22 mouse cellular contexts compared by ENCODE assay signal in the genomic region with DNA sequence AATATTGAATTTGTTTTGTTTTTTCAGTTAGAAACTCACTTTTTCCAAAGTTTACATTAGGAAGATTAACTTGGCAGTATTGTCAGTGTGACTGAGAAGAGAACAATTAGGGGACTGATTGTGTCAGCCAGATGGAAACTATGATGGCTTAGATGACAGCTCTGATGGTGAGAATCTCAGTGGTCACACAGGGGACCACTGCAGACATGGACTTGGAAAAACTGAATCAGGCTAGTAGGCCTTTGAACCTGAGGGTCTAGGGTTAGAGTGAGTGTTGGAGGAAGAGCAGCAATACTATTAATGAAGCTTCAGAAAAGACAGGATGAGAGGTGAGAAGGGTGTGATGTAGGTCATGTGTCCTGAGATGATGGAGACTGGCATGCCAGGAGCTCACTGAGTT.
DNase-seq lines count a peak whose midpoint lies in the region; ATAC-seq and TF ChIP-seq lines count a peak whose summit lies in the region.
"Had no signal": no experiment of that assay in that cellular context is flagged by ENCODE, and none has a peak within 500 bp of the region (broad histone marks: within the 10 kb centered on the region; RNA-seq: fewer than 3 reads in every experiment).

No protein-coding gene starts in this region.

- no peaks in the 10 kb centered on the region for H3K36me3 ChIP-seq in heart, embryonic 12.5 days
- no peaks in the 10 kb centered on the region for H3K36me3 ChIP-seq in lung, embryonic 14.5 days (ENCODE audit: insufficient read depth)
- no peaks in the 10 kb centered on the region for H3K36me3 ChIP-seq in heart, embryonic 16.5 days (ENCODE audit: control insufficient read depth, insufficient read depth)
- H3K36me3 ChIP-seq: embryonic facial prominence, embryonic 13.5 days; forebrain, embryonic 12.5 days; hindbrain, embryonic 15.5 days had no signal

- H3K4me1 ChIP-seq in heart, embryonic 12.5 days (replicated peaks): peaks cover 14% of the 10 kb centered on the region; the same call in 1 of the 2 replicates
- no peaks in the 10 kb centered on the region for H3K4me1 ChIP-seq in lung, embryonic 14.5 days (ENCODE audit: insufficient read depth)
- H3K4me1 ChIP-seq in heart, embryonic 16.5 days (ENCODE audit: control insufficient read depth, insufficient read depth, low read length): peaks cover 10% of the 10 kb centered on the region
- H3K4me1 ChIP-seq: embryonic facial prominence, embryonic 13.5 days; forebrain, embryonic 12.5 days; hindbrain, embryonic 15.5 days had no signal

- DNase-seq in heart, adult 11 months: peak; percentile 83
- DNase-seq in heart, postnatal 36 days: no peak
- no peak for DNase-seq in heart, postnatal 25 days (ENCODE audit: low spot score)
- DNase-seq in lung, embryonic 14.5 days: no peak
- no peak for DNase-seq in lung, postnatal 25 days (ENCODE audit: low spot score)
- DNase-seq in urinary bladder, postnatal 10 days (ENCODE audit: low spot score): no peak
- DNase-seq: adrenal gland, postnatal 14 days; B cell, adult 2 months; cerebellum, adult 11-12 months; cerebellum, adult 9-10 months; cerebellum, postnatal 25 days; gastrocnemius, postnatal 14 days; kidney, adult 2 months had no signal

- intact Hi-C loops in heart, postnatal 36 days (cut with DNase I): no loop called here
- intact Hi-C loops in heart, postnatal 25 days (cut with DNase I): no loop called here

- H3K27me3 ChIP-seq in heart, embryonic 12.5 days (replicated peaks): no peaks in the 10 kb centered on the region
- H3K27me3 ChIP-seq in lung, embryonic 14.5 days (ENCODE audit: insufficient read depth, low read length): no peaks in the 10 kb centered on the region
- H3K27me3 ChIP-seq in heart, embryonic 16.5 days (ENCODE audit: control insufficient read depth, insufficient read depth, low read length): no peaks in the 10 kb centered on the region
- H3K27me3 ChIP-seq: embryonic facial prominence, embryonic 13.5 days; forebrain, embryonic 12.5 days; hindbrain, embryonic 15.5 days; Patski had no signal

- no peak overlapping the region for H3K4me3 ChIP-seq in heart, embryonic 12.5 days
- H3K4me3 ChIP-seq in lung, embryonic 14.5 days (ENCODE audit: low read depth, low read length): no peak overlapping the region
- H3K4me3 ChIP-seq in heart, embryonic 16.5 days (ENCODE audit: low read length): no peak overlapping the region
- H3K4me3 ChIP-seq: embryonic facial prominence, embryonic 13.5 days; forebrain, embryonic 12.5 days; hindbrain, embryonic 15.5 days had no signal

- TF ChIP-seq CTCF in lung, embryonic 14.5 days (IDR thresholded peaks at IDR 0.05; ENCODE audit: low read depth): no peak

- H3K9ac ChIP-seq in heart, embryonic 12.5 days: no peak overlapping the region
- no peak overlapping the region for H3K9ac ChIP-seq in lung, embryonic 14.5 days
- no peak overlapping the region for H3K9ac ChIP-seq in heart, embryonic 16.5 days (ENCODE audit: low read length)
- H3K9ac ChIP-seq: embryonic facial prominence, embryonic 13.5 days; forebrain, embryonic 12.5 days; hindbrain, embryonic 15.5 days had no signal

- peak; percentile 33; the same call in 1 of the 2 replicates for ATAC-seq in heart, embryonic 12.5 days (ENCODE audit: insufficient number of reproducible peaks, low FRiP score)
- ATAC-seq in lung, embryonic 14.5 days (ENCODE audit: insufficient read depth): 0 out of 2 replicates have a peak, but pooled peaks have one; percentile 6
- peak; percentile 6; the same call in 1 of the 2 replicates for ATAC-seq in heart, embryonic 16.5 days (replicated peaks; ENCODE audit: extremely low read depth, insufficient read depth, low FRiP score)
- ATAC-seq: activated CD4-positive, CD25-positive, alpha-beta regulatory T cell, adult 4 months; forebrain, embryonic 16.5 days; intestine, embryonic 16.5 days; Patski had no signal

- H3K4me2 ChIP-seq in heart, embryonic 12.5 days: no peak overlapping the region
- H3K4me2 ChIP-seq in lung, embryonic 14.5 days: no peak overlapping the region
- no peak overlapping the region for H3K4me2 ChIP-seq in heart, embryonic 16.5 days (ENCODE audit: low read depth, low read length)
- H3K4me2 ChIP-seq: embryonic facial prominence, embryonic 13.5 days; forebrain, embryonic 12.5 days; hindbrain, embryonic 15.5 days had no signal

- H3K27ac ChIP-seq in heart, embryonic 12.5 days (ENCODE audit: poor library complexity, severe bottlenecking): peak overlapping the region; percentile 10; the same call in 1 of the 2 replicates
- H3K27ac ChIP-seq in lung, embryonic 14.5 days (ENCODE audit: low read depth): no peak overlapping the region
- peak overlapping the region; percentile 64 for H3K27ac ChIP-seq in heart, embryonic 16.5 days (ENCODE audit: low read length)
- H3K27ac ChIP-seq: embryonic facial prominence, embryonic 13.5 days; forebrain, embryonic 12.5 days; hindbrain, embryonic 15.5 days had no signal

- H3K9me3 ChIP-seq in heart, embryonic 12.5 days (replicated peaks): no peaks in the 10 kb centered on the region
- no peaks in the 10 kb centered on the region for H3K9me3 ChIP-seq in lung, embryonic 14.5 days (ENCODE audit: low read depth, low read length)
- no peaks in the 10 kb centered on the region for H3K9me3 ChIP-seq in heart, embryonic 16.5 days (replicated peaks; ENCODE audit: control insufficient read depth, low read length)
- H3K9me3 ChIP-seq: embryonic facial prominence, embryonic 13.5 days; forebrain, embryonic 12.5 days; hindbrain, embryonic 15.5 days had no signal
